Mouse (Mus musculus): Measurements from ENCODE around the gene Gas2l1. TPM values are rescaled to one million over a fixed set of nuclear protein-coding genes. Genes with fewer than 3 reads are reported as not detected.

Gas2l1 gene
- total RNA-seq, 2 experiments from 2014 or later: 16.1 to 17.6 TPM

- no peak for DNase-seq
These were observed 22.3 kb downstream of the Gas2l1 start for GRCm38 (mm10) chr11:5042645-5043381.

- DNase-seq: no peak
These were observed 23.9 kb downstream of the Gas2l1 start for GRCm38 (mm10) chr11:5041144-5041780.

DNA sequence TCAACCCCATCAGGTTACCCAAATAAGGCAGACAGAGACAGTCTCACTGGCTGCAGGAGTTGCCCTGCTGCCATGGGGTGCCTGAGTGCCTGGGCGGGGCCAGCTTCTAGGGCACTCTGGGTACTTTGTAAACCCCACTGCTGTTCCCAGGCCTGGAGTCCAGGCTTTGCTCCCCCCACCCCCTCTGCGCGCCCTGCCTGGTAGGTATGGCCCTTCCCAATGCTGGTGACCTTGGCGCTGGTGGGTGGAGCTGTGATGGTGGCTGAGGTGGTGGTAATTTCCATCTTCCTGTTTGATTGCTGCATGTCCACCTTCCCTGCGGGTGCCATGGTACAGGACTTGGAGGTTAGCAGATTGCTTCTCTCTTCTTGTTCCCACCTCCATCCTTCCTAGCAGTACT is 24.5 kb downstream of the Gas2l1 start:
- DNase-seq: no peak

GRCm38 (mm10) chr11:5037146-5037854 is 27.8 kb downstream of the Gas2l1 start:
- peak; percentile 54 to 65 for DNase-seq

DNA sequence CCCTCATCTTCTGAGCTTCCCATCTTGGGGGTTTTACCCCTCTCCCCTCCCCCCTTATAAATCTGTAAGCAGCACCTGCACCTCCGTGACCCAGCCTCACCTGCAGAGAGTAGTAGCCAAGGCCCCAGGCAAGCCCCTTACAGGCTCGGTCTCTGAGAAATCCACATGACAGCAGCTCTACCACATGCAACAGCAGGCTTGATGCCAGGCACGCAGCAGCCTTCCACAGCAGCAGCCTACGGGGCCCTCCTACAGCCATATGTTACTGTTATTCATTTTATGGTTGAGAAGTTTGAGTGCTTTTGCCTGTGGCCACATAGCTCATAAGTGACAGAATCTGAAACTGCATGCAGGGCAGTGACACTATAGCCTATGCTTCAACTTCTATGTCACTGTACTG is 29.7 kb downstream of the Gas2l1 start:
- no peak for DNase-seq

DNA sequence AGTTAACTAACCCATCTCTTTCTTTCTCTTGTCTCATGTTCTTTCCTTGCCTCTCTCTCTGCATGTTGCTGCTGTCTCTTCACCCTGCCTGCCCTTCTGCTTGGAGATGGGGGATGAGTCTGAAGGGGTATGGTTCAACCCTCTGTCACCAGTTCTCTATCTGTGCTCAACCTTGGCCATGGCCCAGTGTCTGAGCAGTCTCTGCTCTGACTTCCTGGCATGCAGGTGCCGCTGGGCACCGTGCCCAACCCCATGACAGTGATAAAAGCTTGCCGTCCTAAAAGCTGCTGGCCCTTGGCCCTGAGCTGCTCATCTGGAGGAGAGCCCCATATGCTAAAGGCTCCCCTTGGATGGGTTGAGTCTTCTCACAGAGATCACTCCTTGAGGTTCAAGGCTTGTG is 32.0 kb downstream of the Gas2l1 start:
- peak; percentile 81 to 82 for DNase-seq

DNA sequence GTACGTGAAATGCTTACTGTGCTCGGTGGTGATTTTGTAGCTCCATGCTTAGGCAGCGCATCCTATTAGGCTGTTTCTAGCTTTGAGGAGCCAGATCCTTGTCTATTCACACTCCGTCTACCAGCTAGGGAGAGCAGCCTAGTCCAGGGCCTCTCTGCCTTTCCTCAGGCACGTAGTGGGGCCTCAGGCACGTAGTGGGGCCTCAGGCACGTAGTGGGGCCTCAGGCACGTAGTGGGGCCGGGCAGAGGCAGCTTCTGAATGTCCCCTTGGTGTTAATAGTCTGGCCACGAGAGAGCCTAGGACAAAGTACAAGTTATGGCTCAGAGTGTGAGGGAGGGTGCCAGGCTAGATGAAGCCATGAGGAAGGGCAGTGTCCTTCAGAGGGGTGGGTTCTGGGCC is 32.4 kb downstream of the Gas2l1 start:
- DNase-seq: no peak

GRCm38 (mm10) chr11:5028228-5028627 is 36.9 kb downstream of the Gas2l1 start:
- DNase-seq: no peak

- DNase-seq: no peak
These were observed 40.0 kb downstream of the Gas2l1 start for GRCm38 (mm10) chr11:5025108-5025507.

DNA sequence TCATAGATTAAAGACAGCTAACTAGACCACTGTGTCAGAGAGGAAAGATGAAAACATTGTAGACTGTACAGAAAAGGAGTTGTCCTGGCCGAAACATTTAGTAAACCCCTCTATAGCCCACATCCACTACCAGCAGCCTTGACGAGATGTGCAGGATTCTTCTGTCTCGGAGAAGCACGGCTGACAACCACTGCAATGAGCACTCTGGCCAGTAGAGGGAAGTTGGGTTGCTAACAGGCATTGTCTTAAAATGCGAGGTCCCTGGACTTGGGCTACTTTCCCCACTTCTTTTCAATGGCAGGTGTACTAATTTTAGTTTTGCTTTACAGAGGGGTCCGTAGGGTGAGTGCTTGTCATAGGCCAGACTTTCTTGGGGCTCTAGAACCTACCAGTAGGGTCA is 47.6 kb downstream of the Gas2l1 start:
- no peak for DNase-seq

DNA sequence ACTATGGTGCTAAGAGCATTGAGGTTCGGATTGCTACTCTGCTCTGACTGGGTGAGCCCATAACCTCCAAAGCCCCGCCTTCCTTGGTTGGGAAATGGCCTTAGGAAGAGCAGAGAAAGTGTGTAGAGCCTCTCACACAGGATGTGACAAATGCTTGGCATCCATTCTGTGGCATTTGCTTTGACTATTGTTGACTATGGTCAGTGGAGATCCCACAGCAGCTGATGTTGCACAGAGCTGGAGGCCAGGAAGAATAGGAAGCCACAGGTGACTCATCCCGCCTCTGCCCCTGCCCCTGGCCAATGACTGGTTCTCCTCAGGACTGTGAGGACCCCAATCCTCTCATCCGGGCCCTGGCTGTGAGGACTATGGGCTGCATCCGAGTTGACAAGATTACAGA is 48.8 kb downstream of the Gas2l1 start:
- DNase-seq: no peak

GRCm38 (mm10) chr11:5015720-5016119 is 49.4 kb downstream of the Gas2l1 start:
- peak; percentile 82 to 83 for DNase-seq

DNA sequence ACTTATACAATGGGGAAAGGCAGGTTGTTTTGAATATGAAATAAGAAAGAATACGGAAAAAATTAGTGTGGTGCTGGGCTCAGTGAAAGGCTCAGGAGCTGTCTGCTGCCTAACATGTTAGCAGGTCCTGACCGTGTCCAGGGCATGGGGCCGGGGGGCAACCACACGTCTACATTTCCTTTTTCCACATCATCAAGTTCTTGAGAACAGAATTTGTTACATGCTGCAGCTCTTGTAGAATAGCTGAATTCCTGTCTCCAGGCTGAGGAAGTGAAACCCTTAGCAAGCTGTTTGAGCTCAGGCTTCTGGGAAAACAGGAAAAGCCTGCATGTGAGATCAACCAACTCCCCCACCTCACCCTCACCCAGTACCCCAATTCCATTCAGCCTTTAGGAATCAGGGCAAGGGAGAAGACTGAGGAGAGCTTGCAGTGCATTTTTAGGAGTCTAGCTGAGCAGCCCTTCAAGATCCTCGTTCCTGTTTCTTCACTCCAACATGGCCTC is 52.9 kb downstream of the Gas2l1 start:
- DNase-seq: peak in 1 of 2 experiments; percentile 63

- no peak for DNase-seq
These were observed 53.6 kb downstream of the Gas2l1 start for GRCm38 (mm10) chr11:5011480-5011879.

DNA sequence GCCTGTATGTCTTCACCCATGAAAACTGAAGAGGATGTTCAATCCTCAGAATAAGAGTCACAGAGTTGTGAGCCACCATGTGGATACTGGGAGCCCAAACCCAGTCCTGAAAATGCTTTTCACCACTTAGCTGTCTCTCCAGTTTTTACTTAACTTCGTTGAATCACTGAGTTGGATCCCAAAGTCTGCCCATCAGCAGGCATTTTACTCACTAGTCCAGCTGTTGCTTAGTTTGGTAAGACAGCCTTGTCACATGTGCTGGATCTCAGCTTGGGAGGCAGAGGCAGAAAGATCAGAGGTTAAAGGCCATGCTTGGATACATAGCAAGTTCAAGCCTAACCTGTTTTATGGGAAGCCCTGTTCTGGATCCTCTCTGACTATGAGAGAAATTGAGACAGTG is 54.9 kb downstream of the Gas2l1 start:
- DNase-seq: no peak

DNA sequence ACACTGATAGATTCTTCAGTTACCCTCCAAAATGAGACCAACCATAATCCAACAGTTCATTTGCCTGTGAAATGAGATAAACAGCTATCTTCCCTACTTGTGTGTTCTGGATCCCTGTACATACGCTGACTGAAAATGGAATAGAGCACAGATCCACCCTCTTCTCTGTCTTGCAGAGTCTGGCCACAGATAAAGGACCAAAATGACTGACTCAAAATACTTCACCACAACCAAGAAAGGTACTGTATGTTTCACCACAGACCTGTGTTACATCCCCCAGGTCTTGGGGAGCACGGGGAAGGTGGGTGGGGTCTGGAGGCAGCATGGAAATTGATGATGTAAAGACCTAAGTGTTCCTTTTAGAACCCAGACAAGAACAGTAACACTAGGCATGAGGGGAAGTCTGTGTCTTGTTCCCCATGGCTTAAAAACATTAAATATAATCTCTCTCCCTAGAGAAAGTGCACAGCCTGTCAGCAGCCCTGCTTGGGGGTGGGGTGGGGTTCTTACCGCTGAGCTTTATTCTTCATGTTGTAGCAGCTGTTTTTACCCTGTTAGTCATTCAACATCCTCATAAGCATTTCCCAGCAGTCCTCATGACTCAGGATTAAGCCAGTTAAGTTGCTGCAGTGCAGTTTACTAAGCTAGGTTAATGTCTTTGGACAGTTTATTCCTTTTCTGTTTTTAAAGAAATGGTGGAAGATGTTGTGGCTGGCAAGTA is 55.6 kb downstream of the Gas2l1 start:
- no peak for DNase-seq

DNA sequence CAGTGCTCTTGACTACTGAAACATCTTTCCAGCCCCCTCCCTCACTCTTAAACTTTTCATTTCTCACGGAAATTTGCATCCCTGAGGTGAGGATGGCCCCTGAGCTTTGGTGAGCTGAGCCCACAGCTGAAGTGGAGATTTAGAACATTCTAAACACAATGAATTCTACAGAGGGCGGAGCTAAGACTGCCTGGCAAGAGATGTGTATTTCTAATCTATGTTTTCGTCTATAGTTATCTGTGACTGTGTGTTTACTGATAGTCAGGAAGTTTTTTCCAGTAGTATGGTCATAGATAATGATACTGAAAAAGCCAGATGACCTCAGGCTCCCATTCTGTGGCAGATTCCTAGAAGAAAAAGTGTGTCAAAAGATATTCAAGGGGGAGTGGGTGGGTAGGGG is 56.3 kb downstream of the Gas2l1 start:
- no peak for DNase-seq

GRCm38 (mm10) chr11:5007186-5007585 is 57.9 kb downstream of the Gas2l1 start:
- DNase-seq: no peak

DNA sequence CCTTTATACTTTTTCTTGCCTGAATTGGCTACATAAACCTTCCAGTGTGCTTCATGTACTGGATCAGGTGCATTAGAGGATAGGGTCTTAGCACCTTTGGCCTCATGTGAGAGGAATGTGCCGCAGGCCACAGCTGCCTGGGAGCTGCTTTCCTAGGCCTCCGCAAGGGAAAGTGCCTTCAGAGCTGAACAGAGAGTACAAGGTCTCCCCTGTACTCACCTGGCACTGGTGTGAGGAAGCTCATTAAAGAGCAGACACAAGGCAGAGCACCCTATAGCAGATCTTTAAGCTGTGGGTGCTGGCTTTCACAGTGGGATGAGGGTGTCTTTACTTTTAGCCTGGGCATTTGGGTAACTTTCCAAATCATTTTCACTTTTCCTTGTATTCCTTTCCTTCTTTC is 59.6 kb downstream of the Gas2l1 start:
- DNase-seq: no peak
